Mouse (Mus musculus): ENCODE results near the gene Olfr1463. TPM values are rescaled to one million over a fixed set of nuclear protein-coding genes. Genes with fewer than 3 reads are reported as not detected.

The Olfr1463 gene
- polyA plus RNA-seq (2014; fragmentation: Illumina TruSeq; extraction: RNeasy Lipid Tissue Mini Kit (QIAGEN cat#74804); ENCODE audit: low read depth, low replicate concordance) = not detected

GRCm38 (mm10) chr19:13231028-13231427, at the start of gene Olfr1463:
Gene Olfr1463, plus strand, starts transcription at chr19:13231328.

DNA sequence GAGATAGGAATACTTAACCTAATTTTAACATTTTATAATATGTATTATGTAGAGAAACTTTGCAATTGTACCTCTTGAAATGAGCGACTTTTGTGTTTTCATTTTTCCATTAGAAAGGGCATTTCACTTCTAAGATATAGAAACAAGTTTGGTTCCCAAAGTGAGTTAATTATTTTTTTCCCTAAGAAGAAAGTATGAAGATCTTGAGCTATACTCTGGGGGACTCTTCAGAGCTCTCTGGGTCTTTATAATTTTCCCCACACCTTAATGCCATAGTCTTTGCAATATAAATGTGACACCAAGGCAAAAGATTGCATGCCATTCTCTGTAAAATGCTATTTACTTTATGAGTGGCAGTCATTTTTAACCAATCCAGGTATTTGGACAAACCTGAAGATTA, 45.7 kb upstream of the Olfr1463 start, which contains the start of gene Olfr1462:
TSS of gene Olfr1462 (plus strand) at position 301 of the 400 bp plus-strand sequence.

Other genes with a start within 250 kb of the Olfr1463 start
- not detected for gene Olfr1451, start 236.3 kb upstream of the Olfr1463 start, polyA plus RNA-seq (2014; fragmentation: Illumina TruSeq; extraction: RNeasy Lipid Tissue Mini Kit (QIAGEN cat#74804); ENCODE audit: low read depth, low replicate concordance)
- not detected for gene Olfr1453, start 203.0 kb upstream of the Olfr1463 start, polyA plus RNA-seq (2014; fragmentation: Illumina TruSeq; extraction: RNeasy Lipid Tissue Mini Kit (QIAGEN cat#74804); ENCODE audit: low read depth, low replicate concordance)
- not detected for gene Olfr1454, start 170.7 kb upstream of the Olfr1463 start, polyA plus RNA-seq (2014; fragmentation: Illumina TruSeq; extraction: RNeasy Lipid Tissue Mini Kit (QIAGEN cat#74804); ENCODE audit: low read depth, low replicate concordance)
- not detected for gene Olfr1457, start 133.4 kb upstream of the Olfr1463 start, polyA plus RNA-seq (2014; fragmentation: Illumina TruSeq; extraction: RNeasy Lipid Tissue Mini Kit (QIAGEN cat#74804); ENCODE audit: low read depth, low replicate concordance)
- gene Olfr1458, start 124.6 kb upstream of the Olfr1463 start, polyA plus RNA-seq (2014; fragmentation: Illumina TruSeq; extraction: RNeasy Lipid Tissue Mini Kit (QIAGEN cat#74804); ENCODE audit: low read depth, low replicate concordance) = not detected
- gene Olfr1459, start 81.8 kb upstream of the Olfr1463 start, polyA plus RNA-seq (2014; fragmentation: Illumina TruSeq; extraction: RNeasy Lipid Tissue Mini Kit (QIAGEN cat#74804); ENCODE audit: low read depth, low replicate concordance) = not detected
- gene Olfr1461, start 68.3 kb upstream of the Olfr1463 start, polyA plus RNA-seq (2014; fragmentation: Illumina TruSeq; extraction: RNeasy Lipid Tissue Mini Kit (QIAGEN cat#74804); ENCODE audit: low read depth, low replicate concordance) = not detected
- gene Olfr1462, start 45.6 kb upstream of the Olfr1463 start, polyA plus RNA-seq (2014; fragmentation: Illumina TruSeq; extraction: RNeasy Lipid Tissue Mini Kit (QIAGEN cat#74804); ENCODE audit: low read depth, low replicate concordance) = not detected
- gene Olfr1465, start 84.2 kb downstream of the Olfr1463 start, polyA plus RNA-seq (2014; fragmentation: Illumina TruSeq; extraction: RNeasy Lipid Tissue Mini Kit (QIAGEN cat#74804); ENCODE audit: low read depth, low replicate concordance) = not detected
- not detected for gene Olfr1466, start 107.5 kb downstream of the Olfr1463 start, polyA plus RNA-seq (2014; fragmentation: Illumina TruSeq; extraction: RNeasy Lipid Tissue Mini Kit (QIAGEN cat#74804); ENCODE audit: low read depth, low replicate concordance)
- gene Olfr1467, start 130.9 kb downstream of the Olfr1463 start, polyA plus RNA-seq (2014; fragmentation: Illumina TruSeq; extraction: RNeasy Lipid Tissue Mini Kit (QIAGEN cat#74804); ENCODE audit: low read depth, low replicate concordance) = not detected
- gene Olfr1469, start 176.5 kb downstream of the Olfr1463 start, polyA plus RNA-seq (2014; fragmentation: Illumina TruSeq; extraction: RNeasy Lipid Tissue Mini Kit (QIAGEN cat#74804); ENCODE audit: low read depth, low replicate concordance) = not detected
- gene Olfr1471, start 212.1 kb downstream of the Olfr1463 start, polyA plus RNA-seq (2014; fragmentation: Illumina TruSeq; extraction: RNeasy Lipid Tissue Mini Kit (QIAGEN cat#74804); ENCODE audit: low read depth, low replicate concordance) = not detected
- gene Olfr1472, start 224.8 kb downstream of the Olfr1463 start, polyA plus RNA-seq (2014; fragmentation: Illumina TruSeq; extraction: RNeasy Lipid Tissue Mini Kit (QIAGEN cat#74804); ENCODE audit: low read depth, low replicate concordance) = not detected
- not detected for gene Olfr1474, start 238.2 kb downstream of the Olfr1463 start, polyA plus RNA-seq (2014; fragmentation: Illumina TruSeq; extraction: RNeasy Lipid Tissue Mini Kit (QIAGEN cat#74804); ENCODE audit: low read depth, low replicate concordance)
- not detected for gene Olfr1475, start 248.9 kb downstream of the Olfr1463 start, polyA plus RNA-seq (2014; fragmentation: Illumina TruSeq; extraction: RNeasy Lipid Tissue Mini Kit (QIAGEN cat#74804); ENCODE audit: low read depth, low replicate concordance)

All from adipose tissue, adult 10 weeks (tissue).